Mouse (Mus musculus) yolk sac, embryonic 10.5 days (tissue): Measurements from ENCODE around the gene Gne.
A peak's percentile ranks its signal among the peaks of the same experiment; 100 is the strongest.

Experiments used
- DNase-seq: peaks from one replicate; pipeline ENCODE4 v3.0.0-alpha.2; 2017; ENCODE audit warnings: low spot score

Gne gene

GRCm38 (mm10) chr4:44024241-44024640 lies 59.7 kb downstream of the Gne start:
- DNase-seq, result no peak

- no peak for DNase-seq
Measured at GRCm38 (mm10) chr4:44023681-44024080, 60.3 kb downstream of the Gne start.

- no peak for DNase-seq
Measured at GRCm38 (mm10) chr4:44022766-44023165, 61.2 kb downstream of the Gne start.

GRCm38 (mm10) chr4:44022323-44022722 lies 61.7 kb downstream of the Gne start:
- no peak for DNase-seq

GRCm38 (mm10) chr4:44016791-44017190 lies 67.2 kb downstream of the Gne start:
- DNase-seq, result no peak

GRCm38 (mm10) chr4:44016071-44016470 lies 67.9 kb downstream of the Gne start:
- DNase-seq, result no peak

GRCm38 (mm10) chr4:44013391-44014070 lies 70.4 kb downstream of the Gne start:
- DNase-seq, result no peak

- DNase-seq, result peak; percentile 94
Measured at GRCm38 (mm10) chr4:44012376-44013367, 71.3 kb downstream of the Gne start.

- no peak for DNase-seq
Measured at GRCm38 (mm10) chr4:44011799-44012198, 72.2 kb downstream of the Gne start.

- no peak for DNase-seq
Measured at GRCm38 (mm10) chr4:44010893-44011292, 73.1 kb downstream of the Gne start.

GRCm38 (mm10) chr4:44010176-44010575 lies 73.8 kb downstream of the Gne start:
- no peak for DNase-seq

- DNase-seq, result no peak
Measured at GRCm38 (mm10) chr4:44004623-44005409, 79.2 kb downstream of the Gne start.

GRCm38 (mm10) chr4:44004126-44004525 lies 79.9 kb downstream of the Gne start, which contains the start of gene Clta:
TSS of gene Clta (plus strand) at chr4:44004452.
- peak; percentile 25 for DNase-seq

GRCm38 (mm10) chr4:44003622-44004021 lies 80.4 kb downstream of the Gne start:
- no peak for DNase-seq

- DNase-seq, result no peak
Measured at GRCm38 (mm10) chr4:43994342-43994741, 89.6 kb downstream of the Gne start.

- DNase-seq, result no peak
Measured at GRCm38 (mm10) chr4:43993072-43993471, 90.9 kb downstream of the Gne start.

- DNase-seq, result no peak
Measured at GRCm38 (mm10) chr4:43988976-43989375, 95.0 kb downstream of the Gne start.

- no peak for DNase-seq
Measured at GRCm38 (mm10) chr4:43984326-43984725, 99.7 kb downstream of the Gne start.
